Mouse (Mus musculus): ENCODE measurements at regions not wholly inside any gene's neighbourhood (a gene's known extent, or its start where the extent isn't known, plus 50 kb on each side); places are given as distances from the start of the nearest gene placed in this dataset.

GRCm38 (mm10) chr1:75681913-75682312 is 135.8 kb downstream of the Slc4a3 start:
- no peak for TF ChIP-seq ZC3H11A (IDR thresholded peaks at IDR 0.05; ENCODE audit: borderline replicate concordance, low read depth, low read length)
- TF ChIP-seq MAFK (IDR thresholded peaks at IDR 0.05; ENCODE audit: insufficient read depth, low read depth, low read length), result no peak
- no peak for TF ChIP-seq HCFC1 (IDR thresholded peaks at IDR 0.05; ENCODE audit: borderline replicate concordance, insufficient read depth, low read length)
- no peak for TF ChIP-seq ZNF384 (IDR thresholded peaks at IDR 0.05; ENCODE audit: low read depth, low read length)

All from ES-E14 (cell line).